Mouse (Mus musculus): Measurements from ENCODE around the gene Gm10720.
"Not testable (repeated sequence)": the region's sequence is repeated elsewhere in the genome, so short reads cannot be mapped to it uniquely, and the experiment has no call there.

Gm10720 gene

DNA sequence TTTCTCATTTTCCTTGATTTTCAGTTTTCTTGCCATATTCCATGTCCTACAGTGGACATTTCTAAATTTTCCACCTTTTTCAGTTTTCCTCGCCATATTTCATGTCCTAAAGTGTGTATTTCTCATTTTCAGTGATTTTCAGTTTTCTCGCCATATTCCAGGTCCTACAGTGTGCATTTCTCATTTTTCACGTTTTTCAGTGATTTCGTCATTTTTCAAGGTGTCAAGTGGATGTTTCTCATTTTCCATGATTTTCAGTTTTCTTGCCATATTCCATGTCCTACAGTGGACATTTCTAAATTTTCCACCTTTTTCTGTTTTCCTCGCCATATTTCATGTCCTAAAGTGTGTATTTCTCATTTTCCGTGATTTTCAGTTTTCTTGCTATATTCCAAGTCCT lies 10.2 kb downstream of the Gm10720 start:
- DNase-seq, result peak; percentile 40 to 51

DNA sequence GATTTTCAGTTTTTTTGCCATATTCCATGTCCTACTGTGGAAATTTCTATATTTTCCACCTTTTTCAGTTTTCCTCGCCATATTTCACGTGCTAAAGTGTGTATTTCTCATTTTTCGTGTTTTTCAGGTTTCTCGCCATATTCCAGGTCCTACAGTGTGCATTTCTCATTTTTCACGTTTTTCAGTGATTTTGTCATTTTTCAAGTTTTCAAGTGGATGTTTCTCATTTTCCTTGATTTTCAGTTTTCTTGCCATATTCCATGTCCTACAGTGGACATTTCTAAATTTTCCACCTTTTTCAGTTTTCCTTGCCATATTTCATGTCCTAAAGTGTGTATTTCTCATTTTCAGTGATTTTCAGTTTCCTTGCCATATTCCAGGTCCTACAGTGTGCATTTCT lies 10.7 kb downstream of the Gm10720 start:
- not testable (repeated sequence) for DNase-seq

DNA sequence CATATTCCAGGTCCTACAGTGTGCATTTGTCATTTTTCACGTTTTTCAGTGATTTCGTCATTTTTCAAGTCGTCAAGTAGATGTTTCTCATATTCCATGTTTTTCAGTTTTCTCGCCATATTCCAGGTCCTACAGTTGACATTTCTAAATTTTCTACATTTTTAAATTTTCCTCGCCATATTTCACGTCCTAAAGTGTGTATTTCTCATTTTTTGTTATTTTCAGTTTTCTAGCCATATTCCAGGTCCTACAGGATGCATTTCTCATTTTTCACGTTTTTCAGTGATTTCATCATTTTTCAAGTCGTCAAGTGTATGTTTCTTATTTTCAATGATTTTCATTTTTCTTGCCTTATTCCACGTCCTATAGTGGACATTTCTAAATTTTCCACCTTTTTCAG lies 11.3 kb downstream of the Gm10720 start:
- not testable (repeated sequence) for DNase-seq

GRCm38 (mm10) chr9:3027200-3027599 lies 11.7 kb downstream of the Gm10720 start:
- DNase-seq, result not testable (repeated sequence)

DNA sequence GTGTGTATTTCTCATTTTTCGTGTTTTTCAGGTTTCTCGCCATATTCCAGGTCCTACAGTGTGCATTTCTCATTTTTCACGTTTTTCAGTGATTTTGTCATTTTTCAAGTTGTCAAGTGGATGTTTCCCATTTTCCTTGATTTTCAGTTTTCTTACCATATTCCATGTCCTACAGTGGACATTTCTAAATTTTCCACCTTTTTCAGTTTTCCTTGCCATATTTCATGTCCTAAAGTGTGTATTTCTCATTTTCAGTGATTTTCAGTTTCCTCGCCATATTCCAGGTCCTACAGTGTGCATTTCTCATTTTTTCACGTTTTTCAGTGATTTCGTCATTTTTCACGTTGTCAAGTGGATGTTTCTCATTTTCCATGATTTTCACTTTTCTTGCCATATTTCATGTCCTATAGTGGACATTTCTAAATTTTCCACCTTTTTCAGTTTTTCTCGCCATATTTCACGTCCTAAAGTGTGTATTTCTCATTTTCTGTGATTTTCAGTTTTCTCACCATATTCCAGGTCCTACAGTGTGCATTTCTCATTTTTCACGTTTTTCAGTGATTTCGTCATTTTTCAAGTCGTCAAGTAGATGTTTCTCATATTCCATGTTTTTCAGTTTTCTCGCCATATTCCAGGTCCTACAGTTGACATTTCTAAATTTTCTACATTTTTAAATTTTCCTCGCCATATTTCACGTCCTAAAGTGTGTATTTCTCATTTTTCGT lies 14.0 kb downstream of the Gm10720 start:
- peak; percentile 7 to 11 for DNase-seq

GRCm38 (mm10) chr9:3030677-3031318 lies 15.3 kb downstream of the Gm10720 start:
- DNase-seq, result peak in 1 of 2 experiments; percentile 26

DNA sequence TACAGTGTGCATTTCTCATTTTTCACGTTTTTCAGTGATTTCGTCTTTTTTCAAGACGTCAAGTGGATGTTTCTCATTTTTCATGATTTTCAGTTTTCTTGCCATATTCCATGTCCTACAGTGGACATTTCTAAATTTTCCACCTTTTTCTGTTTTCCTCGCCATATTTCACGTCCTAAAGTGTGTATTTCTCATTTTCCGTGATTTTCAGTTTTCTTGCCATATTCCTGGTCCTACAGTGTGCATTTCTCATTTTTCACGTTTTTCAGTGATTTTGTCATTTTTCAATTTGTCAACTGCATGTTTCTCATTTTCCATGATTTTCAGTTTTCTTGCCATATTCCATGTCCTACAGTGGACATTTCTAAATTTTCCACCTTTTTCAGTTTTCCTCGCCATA lies 18.8 kb downstream of the Gm10720 start, which contains the start of gene Gm17535:
Gene Gm17535 (plus strand): TSS at position 301 of the 400 bp plus-strand sequence.
- not testable (repeated sequence) for DNase-seq

- not testable (repeated sequence) for DNase-seq
Measured at GRCm38 (mm10) chr9:3036577-3036976, 21.1 kb downstream of the Gm10720 start, which contains the start of gene Gm10715. TSS of gene Gm10715 (plus strand) at chr9:3036877.

- not testable (repeated sequence) for DNase-seq
Measured at GRCm38 (mm10) chr9:3038161-3038560, 22.7 kb downstream of the Gm10720 start.

Measured in cerebellum, postnatal 14 days (tissue).